Mouse (Mus musculus) left cerebral cortex, adult 9 months (tissue): ENCODE results near the gene Phc2.
A peak's percentile ranks its signal among the peaks of the same experiment; 100 is the strongest.

Experiments used
- DNase-seq, 2 experiments: peaks; one replicate each; pipeline ENCODE4 v3.0.0; 2022; ENCODE audit warnings: low spot score in 2 of 2

The Phc2 gene

DNA sequence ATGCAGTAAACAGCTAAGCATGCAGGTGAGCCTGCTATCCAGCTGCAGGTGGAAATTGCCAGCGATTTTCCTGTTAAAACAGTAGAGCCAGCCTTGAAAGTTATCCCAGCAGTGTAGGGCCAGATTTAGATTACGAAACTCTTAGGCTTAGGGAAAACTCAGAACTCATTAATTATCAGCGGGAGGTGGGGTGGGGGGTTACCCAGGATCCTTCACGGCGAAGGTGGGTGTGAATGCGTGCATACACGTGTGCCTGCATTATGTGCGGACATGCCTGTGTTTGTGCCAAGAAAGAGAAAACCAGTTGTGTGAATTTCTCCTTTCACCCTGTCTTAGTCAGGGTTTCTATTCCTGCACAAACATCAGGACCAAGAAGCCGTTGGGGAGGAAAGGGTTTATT is 62.2 kb downstream of the Phc2 start:
- no peak for DNase-seq

DNA sequence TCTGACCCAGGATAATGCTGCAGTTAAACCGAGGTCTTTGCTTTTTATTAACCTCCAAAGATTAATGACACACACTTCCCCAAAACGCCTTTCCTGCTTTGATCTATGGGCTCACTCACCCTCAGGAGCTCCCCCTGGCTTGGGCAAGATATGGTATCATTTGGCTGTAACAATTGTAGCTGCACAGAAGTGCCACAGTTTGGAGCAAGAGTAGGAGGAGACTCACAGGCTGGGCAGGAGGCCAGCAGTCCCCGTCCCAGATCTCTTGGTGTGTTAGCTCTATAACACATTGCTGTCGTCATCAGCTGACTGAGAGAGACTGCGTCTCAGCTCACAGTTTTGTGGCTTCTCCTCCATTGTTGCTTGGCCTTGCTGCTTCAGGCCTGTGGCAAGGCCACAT is 65.6 kb downstream of the Phc2 start:
- DNase-seq = peak in 1 of 2 experiments; percentile 68

DNA sequence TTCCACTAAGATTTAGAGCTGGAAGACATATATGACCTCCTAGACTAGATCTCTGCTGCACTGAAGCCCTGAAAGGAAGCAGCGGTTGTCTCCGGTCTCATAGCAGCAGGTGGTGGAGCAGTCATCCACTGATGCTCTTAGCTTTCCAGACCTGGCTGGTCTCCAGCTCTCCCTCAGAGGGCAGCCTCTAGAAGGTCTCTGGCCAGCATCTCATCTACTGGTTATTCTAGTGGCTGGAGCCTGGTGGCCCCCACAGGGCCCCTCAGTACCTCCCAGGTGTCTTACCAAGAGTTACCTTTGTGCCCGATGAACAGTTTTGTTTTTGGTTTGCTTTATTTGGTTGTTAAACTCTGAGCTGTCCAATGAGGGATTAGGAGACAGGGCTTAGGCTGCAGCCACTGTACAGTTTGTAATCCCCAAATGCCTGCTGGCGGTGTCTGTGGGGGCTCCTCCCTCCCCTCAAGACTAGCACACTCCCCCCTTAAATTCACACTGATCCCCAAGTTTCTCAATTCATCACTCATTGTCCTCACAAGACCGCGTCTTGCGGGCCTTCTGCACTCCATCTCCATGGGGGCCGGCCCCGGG is 66.7 kb downstream of the Phc2 start:
- DNase-seq = no peak

DNA sequence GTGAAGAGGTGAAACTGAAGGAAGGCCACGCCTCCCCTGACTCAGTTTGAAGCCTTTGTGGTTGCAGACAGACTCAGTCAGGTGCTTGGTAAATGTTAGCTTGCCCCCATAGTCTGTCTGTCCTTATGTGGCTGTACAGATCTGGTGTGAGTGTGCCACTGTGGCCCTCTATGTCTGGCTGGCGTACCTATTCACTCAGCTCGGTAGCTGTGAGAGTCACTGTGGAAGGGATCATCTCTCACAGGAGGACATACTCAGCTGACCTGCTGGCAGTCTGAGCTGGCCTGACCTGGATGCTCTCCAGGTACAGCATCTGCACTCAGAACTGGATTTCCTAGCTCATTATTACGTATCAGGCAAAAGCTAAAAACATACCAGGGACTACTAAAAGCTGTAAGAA is 67.3 kb downstream of the Phc2 start:
- DNase-seq = no peak

DNA sequence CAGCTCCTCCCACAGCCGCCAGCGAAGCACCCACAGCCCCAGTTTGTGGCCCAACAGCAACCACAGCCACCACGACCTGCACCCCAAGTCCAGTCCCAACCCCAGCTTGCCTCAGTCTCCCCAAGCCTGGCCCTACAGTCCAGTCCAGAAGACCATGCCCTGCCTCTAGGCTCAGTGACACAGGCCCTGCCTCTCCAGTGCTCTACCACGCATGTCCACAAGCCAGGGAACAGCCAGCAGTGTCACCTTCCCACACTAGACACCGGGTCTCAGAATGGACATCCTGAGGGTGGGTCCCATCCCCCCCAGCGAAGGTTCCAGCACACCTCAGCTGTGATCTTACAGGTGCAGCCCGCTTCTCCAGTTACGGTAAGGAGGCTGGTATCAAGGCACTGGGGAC is 68.4 kb downstream of the Phc2 start:
- DNase-seq = no peak

DNA sequence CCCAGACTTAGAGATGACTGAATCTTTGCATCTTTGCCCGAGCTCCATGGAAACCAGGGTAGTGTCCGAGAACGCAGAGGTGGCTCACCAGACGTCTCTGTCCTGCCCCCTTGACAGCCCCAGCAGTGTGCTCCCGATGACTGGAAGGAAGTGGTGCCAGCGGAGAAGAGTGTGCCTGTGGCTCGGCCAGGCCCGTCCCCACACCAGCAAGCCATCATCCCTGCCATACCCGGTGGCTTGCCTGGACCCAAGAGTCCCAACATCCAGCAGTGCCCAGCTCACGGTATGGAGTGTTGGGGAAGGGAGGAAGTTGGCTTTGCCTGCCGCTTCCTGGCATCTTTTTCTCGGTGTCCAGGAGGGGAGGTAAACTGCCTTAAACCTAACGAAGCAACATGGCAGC is 68.9 kb downstream of the Phc2 start:
- no peak for DNase-seq

DNA sequence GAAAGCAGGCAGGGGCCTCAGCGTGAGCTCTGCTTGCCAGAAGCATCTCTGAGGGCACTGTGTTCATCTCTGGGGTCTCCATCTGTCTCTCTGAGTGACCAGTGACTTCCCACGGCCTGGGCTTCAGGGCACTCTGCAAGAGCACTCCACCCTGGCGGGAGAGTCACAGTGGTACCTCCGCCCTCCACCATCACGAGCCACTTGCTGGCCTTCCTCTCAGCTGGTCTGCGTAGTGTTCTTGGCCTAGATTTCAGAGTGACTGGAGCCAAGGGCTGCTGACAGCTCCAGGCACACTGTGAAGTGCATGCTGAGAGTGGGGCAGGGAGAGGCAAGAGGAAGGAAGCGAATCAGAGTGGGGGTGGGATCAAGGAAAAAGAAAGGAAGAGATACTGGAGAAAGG is 69.6 kb downstream of the Phc2 start:
- DNase-seq = no peak

DNA sequence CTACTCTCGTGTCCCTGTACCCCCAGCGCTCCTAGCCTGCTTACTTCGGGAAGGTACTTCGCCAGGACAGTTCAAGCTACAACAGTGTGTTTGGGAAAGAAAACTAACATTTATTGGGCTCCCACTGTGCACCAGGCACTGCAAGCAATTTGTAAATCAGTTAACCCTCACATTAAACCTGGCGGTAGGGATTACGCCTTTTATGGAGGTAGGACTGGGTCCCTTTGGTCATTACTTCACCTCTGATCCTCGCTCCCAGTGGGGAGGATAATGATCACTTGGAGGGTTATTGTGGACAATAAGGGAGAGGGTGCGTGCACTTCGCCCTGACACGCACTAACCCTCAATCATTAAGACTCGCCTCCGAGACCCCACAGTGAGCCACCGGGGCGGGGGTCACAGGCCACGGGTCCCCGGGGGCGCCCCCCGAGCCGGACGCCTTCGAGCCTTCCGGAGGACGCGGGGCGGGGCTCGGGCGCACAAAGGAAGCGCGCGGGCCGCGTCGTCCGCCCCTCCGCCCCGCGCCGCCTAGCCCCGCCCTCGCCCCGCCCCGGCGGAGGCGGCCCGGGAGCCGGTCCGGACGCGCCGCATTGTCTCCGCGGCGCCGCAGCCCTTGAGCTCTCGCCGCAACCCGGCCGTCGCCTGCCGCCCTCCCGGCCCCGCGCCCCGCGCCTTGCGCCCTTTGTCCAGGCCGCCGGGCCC is 72.7 kb downstream of the Phc2 start:
- DNase-seq = peak in 1 of 2 experiments; percentile 69

DNA sequence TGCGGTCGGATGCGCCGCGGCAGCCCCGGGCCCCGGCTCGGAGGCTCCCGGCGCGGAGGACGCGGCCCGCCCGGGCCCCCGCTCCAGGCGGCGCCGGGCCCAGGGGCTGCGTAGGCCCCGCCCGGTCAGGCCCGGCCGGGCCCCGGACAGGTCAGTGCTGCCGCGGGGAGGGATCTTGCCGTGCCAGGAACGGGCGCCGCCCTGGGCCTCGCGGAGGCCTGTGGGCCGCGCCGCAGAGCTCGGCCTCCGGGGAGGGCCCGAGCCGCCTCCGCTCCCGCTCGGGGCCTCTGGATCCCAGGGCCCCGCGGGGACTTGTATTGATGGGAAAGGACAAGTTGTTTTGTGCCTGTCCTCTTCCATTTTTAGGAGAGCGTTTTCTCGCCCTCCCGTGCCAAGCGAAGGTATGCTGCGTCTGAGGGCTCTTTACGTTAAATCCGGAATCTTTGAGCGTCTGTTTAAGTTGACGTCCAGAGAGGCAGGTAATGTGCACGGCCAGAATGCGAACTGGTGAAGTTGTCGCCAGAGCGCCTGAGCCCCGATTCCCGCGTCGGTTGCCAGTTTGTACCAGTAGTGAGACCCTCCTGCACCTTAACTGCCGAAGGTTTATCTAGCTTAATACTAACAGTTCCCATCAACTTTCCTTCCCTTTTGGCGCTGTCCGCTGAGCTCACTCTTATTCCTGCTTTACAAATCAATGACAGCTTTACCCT is 73.4 kb downstream of the Phc2 start:
- DNase-seq = no peak

DNA sequence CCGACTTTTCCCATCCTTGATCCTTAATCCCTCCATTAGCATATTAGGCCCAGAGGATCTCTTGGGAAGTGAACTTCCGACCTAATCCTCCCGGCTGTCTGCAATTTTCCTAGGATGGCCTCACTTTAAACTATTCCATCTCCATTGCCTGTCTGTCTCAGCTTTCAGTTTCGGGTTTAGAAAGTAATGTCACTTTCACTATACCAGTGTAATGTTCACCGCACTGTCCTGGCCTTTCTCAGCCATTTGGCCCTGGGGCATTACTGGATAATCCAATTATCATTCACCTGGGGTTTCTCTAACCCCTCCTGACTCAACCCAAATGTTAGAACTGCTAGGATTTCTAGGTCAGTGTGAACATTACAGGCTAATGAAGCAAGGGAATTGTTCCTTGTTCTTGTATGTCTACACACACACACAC is 73.9 kb downstream of the Phc2 start:
- DNase-seq = no peak

DNA sequence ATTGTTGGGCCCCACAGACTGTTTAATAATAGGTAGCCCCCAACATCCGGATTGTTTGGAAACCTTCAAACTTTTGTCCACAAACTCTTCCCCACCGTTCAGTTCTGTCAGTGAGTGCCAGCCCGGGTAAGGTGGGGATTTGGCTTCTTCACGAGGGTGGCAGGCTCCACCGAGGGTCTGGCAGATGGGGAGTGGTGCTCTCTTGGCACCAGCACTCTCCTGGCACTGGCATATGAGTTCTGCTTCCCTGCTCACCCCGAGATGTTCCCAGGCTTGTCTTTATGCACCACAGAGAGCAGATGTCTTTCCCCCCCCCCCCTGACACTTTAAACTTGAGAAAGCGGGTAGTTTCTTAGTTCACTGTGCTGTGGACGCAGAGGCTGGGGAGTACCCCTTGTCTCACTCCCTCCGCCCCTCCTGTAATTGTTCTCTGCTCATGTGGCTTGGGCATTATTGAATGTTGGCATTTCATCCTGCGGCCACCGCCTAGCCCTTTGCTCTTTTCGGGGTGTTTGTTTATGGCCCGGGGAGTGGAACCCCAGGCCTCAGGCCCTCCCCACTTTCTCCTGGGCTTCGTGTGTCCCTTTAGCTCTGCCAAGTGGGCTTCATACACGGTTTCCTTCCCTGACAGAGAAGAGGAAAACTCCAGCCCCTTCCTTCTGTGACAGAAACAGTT is 74.7 kb downstream of the Phc2 start:
- DNase-seq = no peak

DNA sequence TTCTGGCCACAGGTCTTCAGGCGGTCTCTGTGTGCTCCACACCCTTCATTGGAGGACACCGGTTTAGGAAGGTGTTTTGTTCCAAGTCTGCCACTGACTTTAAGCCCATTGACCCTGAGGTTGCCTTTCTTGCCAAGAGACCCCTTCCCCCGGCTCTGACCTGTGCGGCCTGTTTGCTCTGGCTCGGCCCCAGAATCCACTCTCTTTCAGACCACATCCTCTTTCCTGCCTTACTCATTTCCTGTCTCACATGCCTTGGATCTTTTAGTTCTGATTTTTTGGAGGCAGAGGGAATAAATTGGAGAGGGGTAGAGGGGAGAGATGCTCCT is 75.2 kb downstream of the Phc2 start:
- DNase-seq = no peak

DNA sequence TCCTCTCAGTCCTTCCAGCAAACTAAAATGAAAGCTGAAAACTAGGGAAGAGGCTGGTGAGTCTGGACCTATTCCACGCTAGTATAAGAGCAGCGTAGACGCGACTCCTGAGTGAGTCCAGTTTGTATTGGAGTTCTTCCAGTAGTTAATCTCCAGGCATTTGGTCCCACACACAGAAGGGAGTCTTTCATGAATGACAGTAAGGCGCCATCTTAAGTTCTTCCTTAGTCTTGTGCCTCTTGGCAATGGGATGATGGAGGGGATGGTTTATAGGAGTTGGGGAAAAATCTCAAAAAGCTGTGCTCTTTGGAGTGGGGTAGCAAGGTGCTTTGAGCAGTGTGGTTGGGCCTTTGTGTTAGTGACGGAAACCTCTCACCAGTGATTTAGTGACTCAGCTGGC is 75.8 kb downstream of the Phc2 start:
- no peak for DNase-seq

DNA sequence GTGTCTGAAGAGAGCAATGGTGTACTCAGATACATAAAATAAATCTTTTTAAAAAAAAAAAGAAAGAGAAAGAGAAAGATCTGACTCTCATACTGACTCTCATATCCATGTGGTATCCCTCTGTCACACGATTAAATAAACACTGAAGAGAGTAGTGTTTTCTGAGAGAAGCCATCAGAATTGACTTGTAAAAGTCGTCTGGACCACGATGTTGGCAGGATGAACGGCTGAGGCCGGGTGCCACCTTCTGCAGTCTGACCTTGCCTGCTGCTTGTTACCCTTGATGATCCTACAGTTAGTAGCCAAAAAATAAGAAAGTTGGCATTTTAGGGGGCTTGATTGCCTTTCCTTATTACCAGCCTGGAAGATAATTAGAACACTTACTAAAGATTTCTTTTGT is 78.3 kb downstream of the Phc2 start:
- no peak for DNase-seq

DNA sequence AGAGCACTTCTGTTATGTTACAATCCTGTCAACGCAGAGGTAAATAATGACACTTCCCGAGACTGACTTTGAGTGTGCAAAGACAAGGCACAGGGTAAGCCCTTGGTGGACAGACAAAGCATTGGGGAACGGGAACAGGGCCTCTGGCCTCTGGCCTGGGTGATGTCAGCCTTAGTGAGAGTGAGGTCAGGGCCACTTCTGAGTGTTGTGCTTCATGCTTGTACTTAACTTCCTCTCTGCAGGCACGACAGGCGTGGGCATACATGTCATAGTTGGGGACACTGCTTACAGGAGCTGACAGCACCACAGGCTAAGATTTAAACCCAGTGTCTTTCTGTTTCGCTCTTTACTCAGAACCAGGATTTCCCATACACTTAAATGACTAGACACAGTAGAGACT is 79.0 kb downstream of the Phc2 start:
- no peak for DNase-seq

DNA sequence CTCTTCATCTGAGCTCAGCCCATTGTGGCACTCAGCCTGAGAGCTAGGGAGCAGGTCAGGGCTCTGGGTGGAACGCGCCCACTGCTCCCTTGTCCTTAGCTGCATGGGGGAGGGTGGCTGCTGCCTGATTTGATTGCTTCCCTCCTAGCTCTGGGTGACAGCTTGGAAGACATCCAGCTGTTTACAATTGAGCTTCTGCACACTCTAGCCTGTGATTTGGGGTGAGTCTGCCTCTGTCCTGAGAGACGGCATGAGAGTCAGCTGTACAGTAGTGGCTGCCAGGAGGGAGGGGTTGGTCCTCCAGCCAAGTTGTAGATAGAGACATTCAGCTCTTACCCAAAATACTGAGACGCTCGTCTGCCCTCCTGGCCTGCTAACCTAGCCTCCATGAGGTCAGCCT is 79.7 kb downstream of the Phc2 start:
- peak in 1 of 2 experiments; percentile 66 for DNase-seq

DNA sequence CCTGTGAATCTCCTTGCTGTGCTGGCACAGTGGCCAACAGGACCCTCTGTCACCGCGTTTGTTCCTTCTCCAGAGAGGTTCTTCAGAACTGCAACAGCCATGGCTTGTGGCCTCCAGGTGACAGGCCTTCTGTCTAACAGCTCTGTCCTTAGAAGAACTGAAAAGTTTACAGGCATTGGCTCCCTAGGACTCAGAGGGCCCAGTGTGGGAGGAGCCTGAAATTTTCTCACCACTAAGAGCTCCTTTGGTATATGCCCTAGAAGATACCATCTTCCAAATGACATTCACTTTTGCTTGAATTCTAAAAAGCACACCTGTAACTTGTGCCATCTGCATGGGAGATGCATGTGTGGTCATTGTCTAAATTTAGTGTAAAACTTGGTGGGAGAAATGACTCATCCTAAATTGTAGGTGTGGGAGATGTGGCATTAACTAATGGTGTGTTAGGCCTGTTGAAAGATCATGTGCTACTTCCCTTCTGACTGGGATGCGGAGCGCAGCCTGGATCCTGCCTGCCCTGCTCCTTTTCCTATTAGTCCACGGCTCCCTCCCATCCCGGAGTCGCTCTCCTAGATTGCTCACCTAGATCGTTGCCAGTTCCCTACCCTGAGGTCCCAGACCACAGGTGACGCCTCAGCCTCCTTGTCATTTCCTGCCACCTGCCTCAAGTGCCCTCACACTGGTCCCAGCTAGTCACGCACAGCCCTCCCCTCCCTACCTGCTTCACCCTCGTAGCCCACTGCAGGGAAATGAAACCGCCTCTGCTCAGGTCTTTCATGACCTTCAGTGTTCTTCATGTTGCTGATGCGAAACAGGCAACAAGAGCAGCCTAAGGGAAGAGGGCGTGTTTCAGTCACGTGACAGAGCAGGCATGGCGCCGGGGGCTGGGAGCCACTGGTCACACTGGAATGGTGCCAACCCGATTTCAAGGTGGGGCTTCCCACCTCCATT is 80.5 kb downstream of the Phc2 start:
- DNase-seq = no peak

DNA sequence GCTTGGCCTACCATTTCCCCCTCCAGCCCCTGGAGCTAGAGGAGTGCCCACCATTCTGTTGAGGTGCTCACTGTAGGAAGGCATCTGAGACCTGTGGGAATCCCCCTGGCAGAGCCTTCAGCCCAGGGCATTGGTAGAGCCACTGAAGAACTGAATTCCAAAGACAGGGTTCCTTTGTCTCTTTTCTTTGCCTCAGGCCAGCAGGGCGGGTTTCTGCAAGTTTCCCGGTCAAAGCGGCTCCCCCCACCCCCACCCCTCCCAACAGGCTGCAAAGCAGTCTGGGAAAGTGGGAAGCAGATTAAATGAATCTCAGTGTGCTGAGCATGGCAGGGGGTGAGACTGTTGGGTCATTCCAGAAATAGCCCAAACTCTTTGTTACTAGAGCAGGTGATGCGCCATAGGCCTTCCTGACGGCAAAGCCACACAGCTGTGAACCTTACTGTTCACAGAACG is 82.7 kb downstream of the Phc2 start:
- DNase-seq = no peak

DNA sequence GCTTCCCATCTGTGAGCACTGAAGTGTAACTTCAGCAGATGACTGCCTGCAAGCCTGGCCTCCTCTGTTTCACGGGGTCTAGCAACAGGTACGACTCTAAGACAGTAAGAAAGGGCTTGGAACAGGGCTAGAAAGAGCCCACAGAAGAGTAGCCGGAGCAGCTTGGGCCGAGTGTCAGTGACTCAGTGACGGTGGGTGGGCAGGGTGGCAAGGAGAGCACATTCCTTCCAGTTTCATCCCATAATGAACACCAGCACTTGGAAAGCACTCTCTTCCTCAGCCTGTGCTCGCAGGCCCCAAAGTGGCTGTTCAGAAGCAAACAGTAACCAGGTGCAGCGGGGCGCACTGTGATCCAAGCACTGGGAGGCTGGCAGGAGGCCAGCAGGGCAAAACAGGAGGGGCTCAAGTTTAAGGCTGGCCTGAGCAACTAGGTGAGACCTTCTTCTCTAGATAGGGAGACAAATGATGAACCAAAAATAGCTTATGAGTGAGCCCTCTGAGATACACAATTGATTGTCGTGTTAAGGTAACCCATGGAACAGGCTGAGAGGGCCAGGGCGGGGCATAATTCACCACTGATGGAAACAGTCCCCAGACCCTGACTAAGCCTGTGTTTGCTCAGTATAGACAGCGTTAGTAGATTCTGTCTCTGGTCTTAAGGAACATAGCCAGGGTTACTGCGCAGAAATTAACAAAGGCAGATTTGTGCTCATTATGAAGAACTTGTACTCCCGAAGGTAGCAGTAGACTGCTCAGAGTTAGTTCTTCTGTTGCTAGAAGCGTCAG is 83.5 kb downstream of the Phc2 start:
- no peak for DNase-seq

DNA sequence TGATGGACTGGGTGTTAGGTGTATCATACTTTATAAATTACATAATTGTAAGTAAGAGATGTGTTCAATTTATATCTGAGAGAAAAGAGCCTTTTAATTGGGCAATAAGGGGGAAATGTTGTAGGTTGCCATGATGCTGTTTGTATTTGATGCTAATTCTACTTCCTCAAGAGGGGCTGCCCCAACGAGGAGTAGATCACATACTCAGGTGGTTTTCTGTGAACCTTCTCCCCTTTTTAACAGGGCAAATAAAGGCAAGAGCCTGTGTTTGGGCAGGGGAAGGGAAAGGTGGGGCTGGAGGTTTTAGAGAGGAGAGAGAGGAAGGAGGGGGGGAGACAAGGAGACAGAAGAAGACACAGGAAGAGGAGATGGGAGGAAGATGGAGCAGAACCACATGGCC is 86.4 kb downstream of the Phc2 start:
- DNase-seq = no peak

DNA sequence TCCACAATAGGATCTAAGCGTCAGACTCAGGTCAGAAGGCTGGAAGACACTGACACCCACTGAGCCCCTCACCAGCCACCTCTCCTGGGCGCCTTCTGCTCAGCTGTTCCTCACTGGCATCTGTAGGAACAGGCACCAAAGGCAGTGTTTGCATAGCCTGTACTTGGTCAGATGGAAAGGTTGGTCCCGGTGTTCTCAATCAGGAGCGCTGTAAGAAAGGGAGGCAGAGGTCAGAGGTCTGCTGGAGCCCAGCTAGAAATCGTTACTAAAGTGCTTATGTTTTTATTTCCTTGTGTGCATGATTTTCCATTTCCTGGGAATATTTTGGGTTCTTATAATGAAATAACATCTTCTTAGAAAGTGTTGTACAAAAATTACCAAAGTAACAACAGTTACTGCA is 87.4 kb downstream of the Phc2 start:
- DNase-seq = no peak
